Mouse (Mus musculus) gastrocnemius, adult 18-20 months (tissue): ENCODE data around the gene Pcgf1. TPM values are rescaled to one million over a fixed set of nuclear protein-coding genes. Genes with fewer than 3 reads are reported as not detected.

Source experiments
- DNase-seq: peaks from one replicate; pipeline ENCODE4 v3.0.0; 2021; ENCODE audit warnings: low spot score
- total RNA-seq, 2 experiments: library from RNA; stranded (reverse); gene quantifications; 2 replicates each; pipeline ENCODE4 v1.2.3; 2021

The Pcgf1 gene
- total RNA-seq, 2 experiments from 2014 or later: 9.1 to 9.3 TPM

GRCm38 (mm10) chr6:83101316-83101687, 23.6 kb downstream of the Pcgf1 start, which contains the start of the genes Ccdc142 and Gm42688:
Gene Ccdc142 (plus strand): TSS chr6:83101601.
Gene Gm42688 (plus strand): TSS chr6:83101617.
- peak; percentile 93 for DNase-seq

DNA sequence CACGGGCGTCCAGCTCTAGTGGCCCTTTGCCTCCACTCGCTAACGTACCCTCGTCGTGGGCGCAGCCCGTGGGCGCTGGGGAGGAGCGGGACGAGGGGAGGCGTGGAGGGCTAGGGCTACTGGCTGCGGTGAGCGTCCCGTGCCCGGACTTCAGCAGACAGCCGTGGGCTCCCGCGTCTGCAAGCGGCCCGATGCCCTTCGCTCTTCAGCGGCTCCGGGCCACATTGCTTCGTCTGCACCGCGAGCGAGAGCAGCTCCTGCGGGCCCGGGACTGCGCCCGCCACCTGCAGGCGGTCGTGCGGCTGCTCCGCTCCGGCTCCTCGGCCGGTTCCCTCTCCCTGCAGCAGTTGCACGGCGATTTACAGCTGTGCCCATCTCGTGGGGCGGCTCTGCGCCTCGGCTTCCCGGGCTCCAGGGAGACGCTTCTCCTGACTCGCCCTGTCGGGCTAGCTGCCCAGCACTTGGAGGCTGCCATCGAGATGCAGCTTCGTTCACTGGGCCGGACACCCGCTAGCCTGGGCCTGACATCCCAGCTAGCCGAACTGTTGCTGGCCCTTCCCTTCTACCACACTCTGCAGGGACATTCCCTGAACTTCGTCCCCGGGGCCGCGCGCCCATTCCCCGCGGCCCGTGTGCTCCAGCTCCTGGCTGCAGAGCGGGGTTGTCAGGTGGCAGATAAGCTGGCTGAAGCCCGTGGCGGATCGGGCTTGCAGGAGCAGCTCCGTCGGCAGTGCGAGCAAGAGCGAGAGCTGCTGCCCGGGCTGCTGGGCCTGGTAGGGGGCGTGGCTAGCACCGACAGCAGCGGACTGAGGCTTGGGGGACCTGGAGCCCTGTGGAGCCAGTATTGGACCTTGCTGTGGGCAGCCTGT, 24.3 kb downstream of the Pcgf1 start:
- DNase-seq: peak; percentile 53

DNA sequence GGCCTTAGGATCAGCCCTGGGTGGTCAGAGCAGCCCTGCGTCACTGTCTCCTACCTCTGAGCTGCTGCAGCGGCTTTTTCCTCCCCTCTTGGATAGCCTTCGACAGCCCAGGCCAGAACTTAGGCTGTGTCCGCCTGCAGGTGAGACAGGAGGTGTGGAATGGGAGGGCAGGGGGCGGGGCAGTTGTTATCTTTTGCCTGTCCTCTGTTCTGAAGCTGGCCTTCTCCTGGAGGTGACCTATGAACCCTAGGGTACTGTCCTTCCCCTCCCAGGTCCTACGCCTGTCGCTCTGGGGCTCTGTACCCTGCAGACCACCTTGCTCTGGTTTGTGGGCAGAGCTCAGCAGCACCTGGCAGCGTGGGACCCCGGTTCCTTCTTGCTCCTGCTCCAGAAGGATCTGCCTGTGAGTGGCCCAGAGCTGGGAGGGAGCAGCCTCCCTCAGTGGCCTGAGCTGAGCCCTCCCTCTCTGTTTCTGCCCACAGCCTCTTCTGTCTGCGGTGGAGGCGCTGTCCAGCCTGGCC, 25.5 kb downstream of the Pcgf1 start:
- no peak for DNase-seq

- no peak for DNase-seq
Measured at GRCm38 (mm10) chr6:83104158-83104557, 26.5 kb downstream of the Pcgf1 start.

DNA sequence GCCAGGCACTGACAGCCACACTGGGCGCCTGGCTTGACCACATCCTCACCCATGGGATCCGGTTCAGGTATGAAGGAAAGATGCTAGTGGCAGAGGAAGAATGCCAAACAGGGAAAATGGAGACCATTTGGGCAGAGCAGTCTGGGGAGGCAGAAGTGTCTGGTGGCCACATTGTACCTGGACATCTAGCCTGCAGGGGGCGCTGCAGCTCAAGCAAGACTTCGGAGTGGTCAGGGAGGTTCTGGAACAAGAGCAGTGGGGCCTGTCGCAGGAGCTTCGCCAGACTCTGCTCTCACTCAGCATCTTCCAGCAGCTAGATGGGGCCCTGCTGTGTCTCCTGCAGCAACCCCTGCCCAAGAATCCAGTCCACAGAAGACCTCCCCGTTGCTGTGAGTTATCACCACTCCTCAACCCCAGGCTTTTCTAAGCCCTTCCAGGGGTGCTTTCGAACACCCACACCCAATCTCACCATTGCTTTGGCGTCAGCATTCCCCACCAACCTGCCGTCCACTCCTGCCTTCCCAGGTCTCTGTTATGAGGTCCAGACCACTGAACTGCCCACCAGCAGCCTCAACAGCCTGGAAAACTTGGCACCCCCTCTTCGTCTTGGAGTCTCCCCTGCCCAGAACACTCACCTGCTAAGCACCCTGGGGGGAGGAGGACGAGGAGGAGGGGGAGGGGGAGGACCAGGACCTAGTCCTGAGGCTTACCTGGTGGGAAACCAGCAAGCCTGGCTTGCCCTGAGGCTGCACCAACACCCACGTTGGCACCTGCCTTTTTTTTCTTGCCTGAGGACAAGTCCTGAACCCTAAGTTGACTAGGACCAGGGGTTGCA, 30.1 kb downstream of the Pcgf1 start:
- DNase-seq: peak; percentile 75

DNA sequence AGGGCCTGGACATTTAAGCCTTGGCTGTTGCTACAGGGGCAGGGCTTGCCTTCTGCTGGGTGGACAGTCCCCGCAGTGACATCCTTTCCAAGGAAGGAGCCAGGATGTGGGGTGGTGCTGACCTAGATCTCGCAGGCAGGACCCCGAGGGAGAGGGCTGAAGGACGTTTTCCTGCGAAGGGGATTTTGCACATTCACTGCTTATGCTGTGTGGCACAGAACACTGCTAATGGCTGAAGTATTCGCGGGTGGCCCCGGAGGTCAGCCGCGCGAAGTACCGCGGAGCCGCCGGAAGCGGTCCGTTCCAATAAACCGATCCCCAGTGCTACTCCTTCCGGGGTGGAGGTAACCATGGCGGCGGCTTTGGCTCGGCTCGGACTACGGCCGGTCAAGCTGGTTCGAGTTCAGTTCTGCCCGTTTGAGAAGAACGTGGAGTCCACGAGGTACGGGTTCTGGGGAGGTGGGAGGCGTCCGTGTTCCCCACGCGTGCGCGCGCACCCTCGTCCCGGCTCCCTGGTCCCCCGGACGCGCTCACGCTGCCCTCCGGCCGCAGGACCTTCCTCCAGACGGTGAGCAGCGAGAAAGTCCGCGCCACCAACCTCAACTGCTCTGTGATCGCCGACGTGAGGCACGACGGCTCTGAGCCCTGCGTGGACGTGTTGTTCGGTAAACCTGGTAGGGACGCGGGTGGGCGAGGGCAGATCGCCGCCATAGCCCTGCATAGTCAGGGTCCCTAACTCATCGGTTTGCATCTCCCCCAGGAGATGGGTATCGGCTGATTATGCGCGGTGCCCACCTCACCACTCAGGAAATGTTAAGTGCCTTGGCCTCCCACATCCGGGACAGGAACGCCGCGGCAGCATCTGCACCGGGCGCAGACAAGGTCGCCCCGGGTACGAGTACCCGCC, 31.3 kb downstream of the Pcgf1 start, which contains the start of gene Mrpl53:
Gene Mrpl53, plus strand, starts transcription at position 279 of the 907 bp plus-strand sequence.
- DNase-seq: peak; percentile 85

DNA sequence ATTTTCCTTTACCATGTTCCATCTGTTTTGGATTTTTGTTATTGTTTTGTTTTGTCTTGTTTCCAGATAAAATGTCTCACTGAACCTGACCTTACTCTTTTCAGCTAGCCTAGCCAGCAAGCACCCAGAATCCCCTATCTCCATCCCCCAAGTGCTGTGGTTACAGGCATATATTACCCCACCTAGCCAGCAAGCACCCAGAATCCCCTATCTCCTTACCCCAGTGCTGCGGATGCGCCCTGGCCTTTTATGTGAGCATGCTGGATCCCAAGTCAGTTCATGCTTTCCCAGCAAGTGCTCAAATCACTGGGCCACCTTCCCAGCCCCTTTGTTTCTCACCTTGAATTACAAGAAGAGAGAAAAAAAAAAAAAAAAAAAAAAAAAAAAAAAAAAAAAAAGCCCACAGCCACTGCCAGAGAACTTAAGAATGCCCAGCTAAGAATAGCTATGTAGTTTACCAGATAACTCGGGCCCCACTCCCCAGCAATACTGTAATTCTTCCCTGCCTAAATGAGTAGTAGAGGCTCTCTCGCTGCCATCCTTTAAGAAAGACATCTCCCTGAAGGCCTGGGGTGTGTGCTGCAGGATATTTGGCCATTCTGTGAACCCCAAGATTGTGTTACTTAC, 34.0 kb downstream of the Pcgf1 start:
- no peak for DNase-seq

- DNase-seq: peak; percentile 93
Measured at GRCm38 (mm10) chr6:83115011-83115671, 37.5 kb downstream of the Pcgf1 start, which contains the start of gene Mogs. Gene Mogs (plus strand): TSS chr6:83115496.

DNA sequence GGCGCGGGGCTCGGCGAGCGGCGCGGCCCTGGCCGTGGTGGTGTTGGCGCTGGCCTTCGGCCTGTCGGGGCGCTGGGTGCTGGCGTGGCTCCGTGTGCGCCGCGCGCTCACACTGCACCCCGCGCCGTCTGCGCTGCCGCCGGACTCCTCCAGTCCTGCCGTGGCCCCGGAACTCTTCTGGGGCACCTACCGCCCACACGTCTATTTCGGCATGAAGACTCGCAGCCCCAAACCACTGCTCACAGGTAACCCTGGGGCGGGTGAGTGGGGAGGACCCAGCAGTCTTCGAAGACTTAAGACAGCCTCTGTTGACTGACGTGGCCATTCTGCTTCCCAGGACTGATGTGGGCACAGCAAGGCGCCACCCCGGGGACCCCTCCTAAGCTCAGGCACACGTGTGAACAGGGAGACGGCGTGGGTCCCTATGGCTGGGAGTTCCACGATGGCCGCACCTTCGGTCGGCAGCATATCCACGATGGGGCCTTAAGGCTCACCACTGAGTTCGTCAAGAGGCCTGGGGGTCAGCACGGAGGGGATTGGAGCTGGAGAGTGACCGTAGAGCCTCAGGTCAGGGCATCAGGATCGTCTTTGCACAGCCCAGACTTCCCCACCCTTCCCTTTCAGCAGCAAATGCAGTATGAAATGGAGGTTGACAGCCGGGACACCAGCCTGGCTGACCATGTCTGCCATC, 38.2 kb downstream of the Pcgf1 start:
- no peak for DNase-seq

- DNase-seq: no peak
Measured at GRCm38 (mm10) chr6:83116373-83117164, 38.9 kb downstream of the Pcgf1 start.

GRCm38 (mm10) chr6:83117165-83117438, 39.4 kb downstream of the Pcgf1 start:
- no peak for DNase-seq

DNA sequence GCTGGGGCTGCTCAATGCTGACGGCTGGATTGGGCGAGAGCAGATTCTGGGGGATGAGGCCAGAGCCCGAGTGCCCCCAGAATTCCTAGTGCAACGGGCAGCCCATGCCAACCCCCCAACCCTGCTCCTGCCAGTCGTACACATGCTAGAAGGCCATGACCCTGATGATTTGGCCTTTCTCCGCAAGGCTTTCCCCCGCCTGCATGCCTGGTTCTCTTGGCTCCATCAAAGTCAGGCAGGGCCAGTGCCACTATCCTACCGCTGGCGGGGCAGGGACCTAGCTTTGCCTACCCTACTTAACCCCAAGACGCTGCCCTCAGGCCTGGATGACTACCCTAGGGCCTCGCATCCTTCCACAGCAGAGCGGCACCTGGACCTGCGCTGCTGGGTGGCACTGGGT, 39.9 kb downstream of the Pcgf1 start:
- DNase-seq: no peak

GRCm38 (mm10) chr6:83118369-83118768, 40.7 kb downstream of the Pcgf1 start:
- no peak for DNase-seq

DNA sequence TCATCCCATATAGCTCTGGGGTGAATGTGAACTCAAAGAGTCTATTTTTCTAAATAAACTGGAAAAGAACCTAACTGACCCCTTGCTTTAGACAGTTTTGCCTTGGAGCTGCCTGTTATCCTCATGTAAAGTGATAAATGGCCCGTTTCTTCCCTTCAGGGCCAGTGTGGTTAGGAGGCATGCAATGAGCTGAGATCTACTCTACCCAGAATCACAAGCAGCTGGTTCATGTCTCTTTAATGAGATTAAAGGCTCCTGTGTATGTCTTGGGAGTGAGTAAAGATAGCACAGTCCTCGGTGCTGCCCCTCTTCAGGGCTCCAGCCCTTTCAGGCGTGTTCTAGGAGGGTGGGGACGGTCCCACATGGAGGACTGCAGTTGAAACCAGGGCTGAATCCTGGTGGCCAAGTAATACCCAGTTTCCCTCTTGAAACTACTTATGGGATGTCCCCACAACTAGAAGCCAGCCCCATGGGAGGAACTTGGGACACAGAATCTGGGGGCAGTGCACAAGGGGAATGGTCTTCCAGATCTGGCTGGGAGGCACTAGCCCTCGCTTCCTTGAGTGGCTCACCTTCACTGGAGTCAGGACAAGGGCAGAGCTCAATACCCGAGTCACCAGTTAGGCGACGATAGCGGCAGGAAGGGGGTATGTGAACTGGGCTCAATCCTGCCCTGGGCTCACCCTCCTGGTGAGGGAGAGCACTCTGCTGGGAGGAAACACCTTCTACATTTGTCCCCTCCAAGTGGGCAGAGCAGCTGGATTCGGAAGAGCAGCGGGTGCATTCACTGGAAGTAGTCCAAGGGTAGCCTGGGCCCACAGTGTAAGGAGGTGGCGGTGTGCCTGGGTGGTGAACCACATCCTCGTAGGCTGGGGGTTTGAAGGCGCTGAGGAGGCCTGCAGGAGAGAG, 41.4 kb downstream of the Pcgf1 start:
- DNase-seq: no peak

GRCm38 (mm10) chr6:83119734-83120051, 42.0 kb downstream of the Pcgf1 start:
- no peak for DNase-seq

DNA sequence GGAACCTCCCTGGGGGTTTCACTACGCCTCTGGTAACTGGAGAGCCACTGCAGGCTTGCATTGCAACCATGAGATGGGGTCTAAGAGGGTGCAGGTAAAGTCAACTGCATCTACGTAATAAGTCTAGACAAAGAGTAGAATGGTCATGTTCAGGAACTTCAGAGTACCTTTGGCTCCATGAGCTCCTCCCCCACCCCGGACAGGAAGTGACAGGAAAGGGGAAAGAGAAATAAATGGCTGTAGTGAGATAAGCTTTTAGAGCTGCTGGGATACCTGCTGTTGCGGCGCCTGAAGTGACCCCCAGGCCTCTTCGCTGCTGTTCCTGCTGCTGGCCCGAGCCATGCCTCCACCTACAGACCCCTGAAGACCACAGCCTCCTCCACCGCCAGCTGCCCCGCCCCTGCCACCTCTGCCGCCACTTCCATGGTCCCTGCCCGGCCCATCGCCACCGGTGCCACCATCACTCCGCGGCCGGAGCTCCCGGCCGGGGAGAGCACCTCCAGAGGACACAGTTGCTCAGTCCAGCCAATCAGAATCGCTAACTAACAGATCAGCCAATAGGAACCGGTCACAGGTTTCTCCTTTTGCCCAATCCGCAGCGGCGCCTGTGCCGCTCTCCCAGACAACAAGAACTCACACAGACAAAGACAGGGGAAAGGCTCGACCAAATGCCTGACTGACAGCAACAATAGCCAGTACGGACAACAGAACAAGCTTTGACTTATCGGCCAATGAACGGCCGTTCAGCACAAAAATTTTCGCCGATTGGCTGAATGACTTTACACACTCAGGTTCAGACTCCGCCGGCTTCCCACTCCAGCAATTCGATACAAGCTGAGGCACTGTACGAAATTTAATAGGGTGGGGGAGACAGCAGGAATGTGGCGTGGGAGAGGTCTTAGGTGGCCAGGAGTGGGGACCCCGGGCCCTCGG, 43.5 kb downstream of the Pcgf1 start, which contains the start of gene Wbp1:
Gene Wbp1, minus strand, starts transcription at position 630 of the 933 bp plus-strand sequence.
- peak; percentile 95 for DNase-seq
